Mouse (Mus musculus) myocyte (in vitro differentiated cells): ENCODE data around the gene Glyctk.

Experiments used
- CEBPB ChIP-seq: IDR thresholded peaks from 2 replicates; pipeline ENCODE4 v1.6.1; 2011; ENCODE audit warnings: mild to moderate bottlenecking, moderate library complexity; ENCODE audit not compliant: poor library complexity, insufficient read depth, severe bottlenecking
- E2F4 ChIP-seq: IDR thresholded peaks from one replicate; pipeline ENCODE4 v1.6.1; 2011; ENCODE audit warnings: mild to moderate bottlenecking, control low read depth, moderate library complexity; ENCODE audit not compliant: insufficient read depth
- MAX ChIP-seq: IDR thresholded peaks from one replicate; pipeline ENCODE4 v1.6.1; 2011; ENCODE audit warnings: low read depth, mild to moderate bottlenecking, control low read depth
- MYOD1 ChIP-seq, 3 experiments: IDR thresholded peaks; one replicate each; pipeline ENCODE4 v1.6.1; 2011; ENCODE audit warnings: control low read depth in 2 of 3, low read depth in 2 of 3, mild to moderate bottlenecking in 2 of 3, moderate library complexity in 1 of 3; ENCODE audit not compliant: insufficient read length in 2 of 3, control insufficient read depth in 1 of 3
- MYOG ChIP-seq, 3 experiments: IDR thresholded peaks; one replicate each; pipeline ENCODE4 v1.6.1; 2011; ENCODE audit warnings: control low read depth in 2 of 3, low read depth in 2 of 3, mild to moderate bottlenecking in 2 of 3; ENCODE audit not compliant: insufficient read length in 2 of 3, control insufficient read depth in 1 of 3, insufficient read depth in 1 of 3
- POLR2A ChIP-seq: IDR thresholded peaks from one replicate; pipeline ENCODE4 v1.6.1; 2011; ENCODE audit warnings: low read depth, mild to moderate bottlenecking, control low read depth, moderate library complexity; ENCODE audit not compliant: insufficient read length
- POLR2AphosphoS2 ChIP-seq: IDR thresholded peaks from one replicate; pipeline ENCODE4 v1.6.1; 2011; ENCODE audit warnings: low read depth, control low read depth; ENCODE audit not compliant: insufficient read length
- REST ChIP-seq: IDR thresholded peaks from one replicate; pipeline ENCODE4 v1.6.1; 2011; ENCODE audit warnings: mild to moderate bottlenecking, control low read depth, moderate library complexity; ENCODE audit not compliant: insufficient read depth, insufficient read length
- TCF12 ChIP-seq: IDR thresholded peaks from one replicate; pipeline ENCODE4 v1.6.1; 2011; ENCODE audit warnings: mild to moderate bottlenecking, control low read depth; ENCODE audit not compliant: poor library complexity, insufficient read depth, severe bottlenecking
- TCF3 ChIP-seq: IDR thresholded peaks from one replicate; pipeline ENCODE4 v1.6.1; 2011; ENCODE audit warnings: low read depth, control low read depth; ENCODE audit not compliant: insufficient read length
- USF1 ChIP-seq: IDR thresholded peaks from one replicate; pipeline ENCODE4 v1.6.1; 2011; ENCODE audit warnings: low read depth, mild to moderate bottlenecking, control low read depth, moderate library complexity

DNA sequence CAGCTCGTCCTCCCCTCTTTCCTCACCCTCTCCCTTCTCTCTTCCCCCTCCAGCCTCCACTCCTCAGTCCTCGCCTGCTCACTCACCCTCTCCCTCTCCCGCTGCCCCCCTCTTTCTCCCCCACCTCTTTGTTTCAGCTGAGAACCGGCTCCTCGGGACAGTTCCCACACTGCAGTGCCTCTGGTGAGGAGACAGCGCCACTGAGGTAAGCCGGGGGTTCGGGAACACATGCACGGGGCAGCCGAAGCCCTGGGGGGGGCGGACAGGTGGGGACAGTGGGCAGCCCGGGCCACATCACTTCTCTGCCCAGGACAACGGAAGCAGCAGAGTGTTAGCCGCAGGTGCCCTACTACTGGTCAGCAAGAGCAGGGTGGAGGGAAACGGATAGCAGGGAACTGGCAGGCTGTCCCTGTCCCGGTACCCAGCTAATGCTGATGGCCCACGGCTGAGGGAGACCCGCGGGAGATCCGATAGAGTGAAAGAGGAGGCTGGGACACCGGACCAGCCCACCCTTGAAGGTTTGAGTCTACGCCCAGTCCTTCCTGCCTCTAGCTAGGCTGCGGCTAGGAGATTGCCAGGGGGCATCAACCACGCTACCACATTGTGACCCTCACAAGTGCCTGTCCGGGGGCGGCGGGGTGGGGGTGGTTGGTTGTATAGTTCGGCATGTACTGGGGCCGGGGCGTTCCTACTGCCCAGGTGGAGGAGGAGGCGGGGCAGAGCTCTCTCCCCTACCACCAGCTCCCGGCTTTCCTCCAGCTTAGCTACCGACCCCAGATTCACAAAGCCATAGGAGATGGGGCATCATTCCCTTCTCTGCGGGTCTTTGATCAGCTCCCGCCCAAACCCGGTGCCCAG is 9.2 kb downstream of the Glyctk start:
- TF ChIP-seq POLR2A = no peak
- no peak for TF ChIP-seq POLR2AphosphoS2
- no peak for TF ChIP-seq E2F4
- TF ChIP-seq USF1 = no peak
- TF ChIP-seq TCF3 = no peak
- TF ChIP-seq MYOD1 (IDR thresholded peaks at IDR 0.05; ENCODE audit: control insufficient read depth in 1 of 3, insufficient read length in 2 of 3, low read depth in 2 of 3) = no peak
- TF ChIP-seq CEBPB = no peak
- no peak for TF ChIP-seq TCF12
- no peak for TF ChIP-seq MAX
- TF ChIP-seq MYOG (IDR thresholded peaks at IDR 0.05; ENCODE audit: control insufficient read depth in 1 of 3, insufficient read depth in 1 of 3, insufficient read length in 2 of 3, low read depth in 2 of 3) = no peak
- TF ChIP-seq REST = no peak
